Mouse (Mus musculus): ENCODE results near the gene Gm42715.

The Gm42715 gene

DNA sequence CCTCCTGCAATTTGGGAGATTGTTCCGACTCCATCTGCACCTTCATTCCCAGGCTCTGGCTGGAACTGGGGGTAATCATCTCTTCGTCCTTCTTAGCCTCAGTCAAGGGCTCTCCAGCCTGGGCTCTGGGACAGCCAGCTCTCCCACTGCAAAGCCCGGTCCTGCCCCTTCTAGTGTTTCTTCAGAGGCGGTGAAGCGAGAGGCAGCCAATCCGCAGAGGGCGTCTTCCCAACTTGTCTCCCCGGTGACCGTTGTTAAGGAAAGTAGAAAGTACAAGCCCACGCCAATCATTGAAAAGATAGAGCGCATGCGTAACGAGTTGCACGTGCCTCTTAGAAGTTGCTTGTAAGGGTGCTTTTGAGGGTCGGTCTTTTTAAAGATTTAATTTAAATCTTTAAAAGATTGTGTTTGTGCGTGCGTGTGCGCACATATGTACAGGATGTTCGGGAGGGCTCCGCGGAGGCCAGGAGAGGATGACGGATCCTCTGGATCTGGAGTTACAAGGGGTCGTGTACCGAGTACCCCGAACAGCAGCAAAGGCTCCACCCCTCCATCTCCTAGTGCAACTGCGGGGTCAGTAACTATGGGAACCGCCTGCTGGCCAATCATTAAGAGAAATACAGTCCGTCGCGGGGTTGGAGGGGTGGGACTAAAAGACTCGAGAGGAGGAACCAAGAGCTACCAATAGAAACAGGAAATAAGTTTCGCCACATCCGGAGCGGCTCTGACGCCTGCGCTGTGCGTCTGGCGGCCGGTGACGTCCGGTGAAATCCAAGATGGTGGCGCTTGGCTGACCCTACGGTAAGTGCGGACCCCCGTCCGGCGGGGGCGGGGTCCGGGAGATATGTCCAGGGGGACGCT lies 68.9 kb downstream of the Gm42715 start, which contains the start of the genes Ccdc189 and Rnf40:
Gene Ccdc189, minus strand, starts transcription at position 585 of the 861 bp plus-strand sequence.
Gene Rnf40, plus strand, starts transcription at position 757 of the 861 bp plus-strand sequence.
- peak; percentile 99 for DNase-seq

DNA sequence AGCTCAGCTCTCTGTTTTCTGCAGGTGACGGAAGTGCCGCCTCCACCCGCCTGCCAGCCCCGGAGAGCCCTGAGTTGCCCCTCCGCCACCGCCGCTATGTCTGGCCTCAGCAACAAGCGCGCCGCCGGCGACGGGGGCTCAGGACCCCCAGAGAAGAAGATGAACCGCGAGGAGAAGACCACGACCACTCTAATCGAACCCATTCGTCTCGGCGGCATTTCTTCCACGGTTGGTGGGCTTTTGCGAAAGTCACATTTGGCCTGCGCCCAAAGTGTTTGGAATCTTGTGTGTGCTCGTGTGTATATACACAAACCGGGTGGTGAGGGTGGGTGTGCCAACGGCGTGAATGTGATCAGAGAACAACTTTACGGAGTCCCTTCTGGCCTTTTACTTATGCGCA lies 69.5 kb downstream of the Gm42715 start:
- DNase-seq, result no peak

- DNase-seq, result no peak
Observed at GRCm38 (mm10) chr7:127589637-127590036, 70.3 kb downstream of the Gm42715 start.

GRCm38 (mm10) chr7:127591108-127591507 lies 71.7 kb downstream of the Gm42715 start:
- no peak for DNase-seq

GRCm38 (mm10) chr7:127592575-127592974 lies 73.2 kb downstream of the Gm42715 start:
- no peak for DNase-seq

DNA sequence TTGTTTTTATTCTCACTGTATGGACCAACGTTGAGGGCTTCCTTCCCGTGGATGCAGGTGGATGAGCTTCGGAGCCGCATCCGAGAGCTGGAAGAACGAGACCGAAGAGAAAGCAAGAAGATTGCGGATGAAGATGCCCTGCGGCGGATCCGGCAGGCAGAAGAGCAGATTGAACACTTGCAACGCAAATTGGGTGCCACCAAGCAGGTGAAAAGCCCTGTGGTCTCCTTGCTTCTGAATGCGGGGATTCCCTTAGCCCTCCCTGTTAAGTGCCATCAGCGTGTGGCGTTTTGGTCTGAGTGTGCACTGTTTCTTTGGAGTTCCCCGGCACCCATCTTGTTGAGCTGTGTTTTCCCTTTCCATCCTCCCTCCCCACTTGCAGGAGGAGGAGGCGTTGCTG lies 77.4 kb downstream of the Gm42715 start:
- no peak for DNase-seq

- DNase-seq, result no peak
Observed at GRCm38 (mm10) chr7:127600612-127601011, 81.2 kb downstream of the Gm42715 start.

GRCm38 (mm10) chr7:127601735-127602134 lies 82.4 kb downstream of the Gm42715 start:
- no peak for DNase-seq

- no peak for DNase-seq
Observed at GRCm38 (mm10) chr7:127602903-127603302, 83.5 kb downstream of the Gm42715 start.

- DNase-seq, result no peak
Observed at GRCm38 (mm10) chr7:127604256-127604655, 84.9 kb downstream of the Gm42715 start.

- peak; percentile 86 for DNase-seq
Observed at GRCm38 (mm10) chr7:127607150-127607549, 87.8 kb downstream of the Gm42715 start.

- no peak for DNase-seq
Observed at GRCm38 (mm10) chr7:127611011-127611410, 91.6 kb downstream of the Gm42715 start.

- DNase-seq, result no peak
Observed at GRCm38 (mm10) chr7:127611561-127611960, 92.2 kb downstream of the Gm42715 start.

DNA sequence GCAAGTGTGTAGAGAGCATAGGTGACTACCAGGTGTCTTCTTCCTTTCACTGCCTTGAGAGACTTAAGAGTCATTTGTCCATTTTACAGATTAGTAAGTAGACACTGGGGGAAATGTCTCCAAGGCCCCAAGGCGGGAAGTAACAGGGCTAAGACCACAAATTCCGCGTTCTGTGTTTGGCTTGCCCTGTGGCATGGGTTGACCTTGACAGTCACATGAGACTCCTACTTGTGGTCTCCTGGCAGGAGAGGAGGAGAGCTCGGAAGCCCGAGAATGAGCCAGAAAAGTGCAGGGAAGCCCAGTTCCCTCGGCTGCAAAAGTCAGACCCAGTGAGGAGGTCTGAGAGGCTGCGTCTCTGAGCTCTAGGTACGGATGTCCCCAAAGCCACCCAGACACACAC lies 94.1 kb downstream of the Gm42715 start:
- DNase-seq, result no peak

GRCm38 (mm10) chr7:127614091-127614490 lies 94.7 kb downstream of the Gm42715 start:
- no peak for DNase-seq

GRCm38 (mm10) chr7:127614511-127614890 lies 95.1 kb downstream of the Gm42715 start:
- peak; percentile 47 for DNase-seq

GRCm38 (mm10) chr7:127614891-127615843 lies 95.8 kb downstream of the Gm42715 start, which contains the start of gene Zfp629:
Zfp629 (minus strand) TSS chr7:127615797.
- peak; percentile 82 for DNase-seq

GRCm38 (mm10) chr7:127616336-127616735 lies 97.0 kb downstream of the Gm42715 start:
- no peak for DNase-seq
